7 mouse cellular contexts compared by ENCODE assay signal in genomic region chr2:35507191-35507511, GRCm38 (mm10). TPM values are rescaled to one million over a fixed set of nuclear protein-coding genes. Genes with fewer than 3 reads are reported as not detected.
DNase-seq lines count a peak whose midpoint lies in the region; ATAC-seq lines count a peak whose summit lies in the region.

No protein-coding gene starts in this region.

- H3K4me1 ChIP-seq in embryonic facial prominence, embryonic 14.5 days (ENCODE audit: control insufficient read depth, insufficient read depth, low read length) = peaks cover 56% of the 10 kb centered on the region

- no peak overlapping the region for H3K4me3 ChIP-seq in embryonic facial prominence, embryonic 14.5 days (ENCODE audit: low read depth, low read length)

- WGBS in embryonic facial prominence, embryonic 14.5 days = 38% methylated on average over 9 of the region's 9 CpGs

- no peak for ATAC-seq in embryonic facial prominence, embryonic 14.5 days (ENCODE audit: low read depth)

- no peaks in the 10 kb centered on the region for H3K27me3 ChIP-seq in embryonic facial prominence, embryonic 14.5 days (replicated peaks; ENCODE audit: control insufficient read depth, insufficient read depth, low read length)

- H3K36me3 ChIP-seq in embryonic facial prominence, embryonic 14.5 days (ENCODE audit: control insufficient read depth, insufficient read depth, low read length) = no peaks in the 10 kb centered on the region

- H3K9ac ChIP-seq in embryonic facial prominence, embryonic 14.5 days (ENCODE audit: low read depth, low read length) = no peak overlapping the region

- peak overlapping the region; percentile 73; the same call in 1 of the 2 replicates for H3K27ac ChIP-seq in embryonic facial prominence, embryonic 14.5 days (replicated peaks; ENCODE audit: low read depth, low read length)

- DNase-seq in 3T3-L1 (ENCODE audit: low read depth, low spot score) (peak; percentile 56), MN1 (ENCODE audit: low spot score) (no peak)
- DNase-seq in B cell, adult 2 months = peak; percentile 61 to 64
- peak; percentile 63 for DNase-seq in embryonic facial prominence, embryonic 14.5 days (ENCODE audit: low spot score)
- peak; percentile 58 to 84 for DNase-seq in left cerebral cortex, postnatal 14 days (ENCODE audit: low spot score in 2 of 2)
- peak; percentile 53 to 70 for DNase-seq in right cerebral cortex, postnatal 10 days (ENCODE audit: low spot score in 2 of 2)
- DNase-seq in urinary bladder, postnatal 4 days (ENCODE audit: low spot score in 2 of 2) = no peak

- intact Hi-C loops in left cerebral cortex, postnatal 14 days (cut with DNase I) = no loop called here

- H3K9me3 ChIP-seq in embryonic facial prominence, embryonic 14.5 days (ENCODE audit: control insufficient read depth, low read length) = no peaks in the 10 kb centered on the region

- H3K4me2 ChIP-seq in embryonic facial prominence, embryonic 14.5 days (ENCODE audit: low read depth, low read length) = no peak overlapping the region

RNA-seq across cellular contexts. Expression of gene Ggta1, which starts 44.1 kb away (rescaled TPM):
- 32.5 and 35.7 TPM in 2 replicates for polyA plus RNA-seq in embryonic facial prominence, embryonic 14.5 days (2014; fragmentation: Nextera tagmentation; extraction: Ambion mirVana)
- 1 to 10 TPM; 2.9 to 3.5 TPM for total RNA-seq in left cerebral cortex, postnatal 14 days (2021)

RNA-seq across cellular contexts. Expression of gene Dab2ip, which starts 50.9 kb away (rescaled TPM):
- polyA plus RNA-seq in embryonic facial prominence, embryonic 14.5 days (2014; fragmentation: Nextera tagmentation; extraction: Ambion mirVana) = 42.8 and 50.5 TPM in 2 replicates
- total RNA-seq in left cerebral cortex, postnatal 14 days (2021) = 100 to 1,000 TPM; 155 to 169 TPM

Comparison
In these comparisons a context has a peak if more than half of its experiments do, and no peak if none do; other contexts are left out.
1. DNase-seq: peak in 3T3-L1 (single experiment), B cell, adult 2 months (2 of 2), embryonic facial prominence, embryonic 14.5 days (single experiment), left cerebral cortex, postnatal 14 days (2 of 2) and right cerebral cortex, postnatal 10 days (2 of 2); none in urinary bladder, postnatal 4 days (0 of 2) and MN1 (single experiment).